Mouse (Mus musculus): ENCODE data around the gene Slc50a1. TPM values are rescaled to one million over a fixed set of nuclear protein-coding genes. Genes with fewer than 3 reads are reported as not detected.
A peak's percentile ranks its signal among the peaks of the same experiment; 100 is the strongest.

Slc50a1 gene
- total RNA-seq (2017): 58.3 to 94.6 TPM (median 67.9 TPM) in 3 replicates

DNA sequence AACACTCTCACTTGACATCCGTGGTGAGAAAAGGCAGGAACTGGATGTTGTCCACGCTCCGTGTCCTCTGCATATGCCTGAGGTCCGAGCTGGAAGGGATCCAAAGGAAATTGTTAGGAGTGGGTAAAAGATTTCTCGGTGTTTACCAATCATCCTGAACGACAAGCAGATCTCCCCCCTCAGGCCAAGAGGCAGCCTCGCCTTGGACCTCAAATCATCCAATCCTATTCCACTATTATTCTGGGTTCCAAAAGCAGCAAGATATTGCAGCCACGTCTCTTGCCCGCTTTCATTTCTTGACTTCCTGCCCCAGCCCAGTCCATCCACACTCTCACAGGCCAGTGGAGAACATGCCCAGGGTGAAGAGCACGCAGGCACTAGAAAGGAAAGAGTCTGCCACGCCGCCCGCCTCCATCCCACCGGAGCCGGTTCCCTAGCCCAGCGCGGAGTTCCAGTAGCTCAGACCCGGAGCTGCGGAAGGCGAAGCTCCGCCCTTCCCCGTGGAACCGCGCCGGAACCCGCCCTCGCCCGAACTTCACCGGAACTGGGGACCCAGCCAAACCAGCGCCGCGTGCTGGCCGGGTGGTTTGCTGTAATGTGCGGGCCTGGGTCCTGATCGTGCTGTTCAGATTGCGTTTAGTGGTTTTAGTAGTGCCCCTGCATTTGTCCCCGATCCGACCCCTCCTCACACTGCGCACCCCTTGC lies at the start of gene Slc50a1:
Gene Slc50a1 (minus strand): TSS at position 520 of the 705 bp plus-strand sequence.
- peak; percentile 65; the same call in 1 of the 2 replicates for ATAC-seq (replicated peaks; ENCODE audit: insufficient number of reproducible peaks, low FRiP score, low TSS enrichment, poor library complexity, severe bottlenecking)

GRCm38 (mm10) chr3:89319591-89320350 lies 49.4 kb upstream of the Slc50a1 start:
- no peak for ATAC-seq (replicated peaks; ENCODE audit: insufficient number of reproducible peaks, low FRiP score, low TSS enrichment, poor library complexity, severe bottlenecking)

GRCm38 (mm10) chr3:89318971-89319590 lies 48.7 kb upstream of the Slc50a1 start:
- no peak for ATAC-seq (replicated peaks; ENCODE audit: insufficient number of reproducible peaks, low FRiP score, low TSS enrichment, poor library complexity, severe bottlenecking)

DNA sequence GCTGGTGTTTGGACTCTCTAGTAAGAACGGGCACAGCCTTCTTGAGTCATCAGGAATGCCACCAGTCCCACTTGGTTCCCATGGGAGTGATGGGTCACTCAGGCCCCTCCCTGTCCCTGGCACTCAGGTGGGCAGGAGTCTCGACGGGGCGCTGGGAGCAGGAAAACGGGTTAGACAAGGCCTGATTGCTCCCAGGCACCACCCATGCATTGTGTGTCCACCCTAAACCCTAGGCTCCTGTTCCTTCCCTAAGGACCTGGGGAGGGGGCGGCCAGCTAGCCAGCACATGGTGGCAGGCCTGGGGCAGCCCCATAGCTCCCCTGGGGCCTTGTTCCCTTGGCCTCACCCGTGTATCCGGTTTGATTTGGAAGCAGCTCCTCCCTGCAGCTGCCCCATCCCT lies 47.9 kb upstream of the Slc50a1 start:
- no peak for ATAC-seq (replicated peaks; ENCODE audit: insufficient number of reproducible peaks, low FRiP score, low TSS enrichment, poor library complexity, severe bottlenecking)

GRCm38 (mm10) chr3:89317246-89317645 lies 46.9 kb upstream of the Slc50a1 start:
- ATAC-seq (replicated peaks; ENCODE audit: insufficient number of reproducible peaks, low FRiP score, low TSS enrichment, poor library complexity, severe bottlenecking): no peak

- peak; percentile 58; the same call in 1 of the 2 replicates for ATAC-seq (replicated peaks; ENCODE audit: insufficient number of reproducible peaks, low FRiP score, low TSS enrichment, poor library complexity, severe bottlenecking)
Observed at GRCm38 (mm10) chr3:89316833-89317232, 46.5 kb upstream of the Slc50a1 start.

GRCm38 (mm10) chr3:89315930-89316831 lies 45.8 kb upstream of the Slc50a1 start:
- ATAC-seq (replicated peaks; ENCODE audit: insufficient number of reproducible peaks, low FRiP score, low TSS enrichment, poor library complexity, severe bottlenecking): no peak

- ATAC-seq (replicated peaks; ENCODE audit: insufficient number of reproducible peaks, low FRiP score, low TSS enrichment, poor library complexity, severe bottlenecking): 0 out of 2 replicates have a peak, but pooled peaks have one; percentile 36
Observed at GRCm38 (mm10) chr3:89315195-89315929, 45.0 kb upstream of the Slc50a1 start.

GRCm38 (mm10) chr3:89314791-89315190 lies 44.4 kb upstream of the Slc50a1 start:
- no peak for ATAC-seq (replicated peaks; ENCODE audit: insufficient number of reproducible peaks, low FRiP score, low TSS enrichment, poor library complexity, severe bottlenecking)

DNA sequence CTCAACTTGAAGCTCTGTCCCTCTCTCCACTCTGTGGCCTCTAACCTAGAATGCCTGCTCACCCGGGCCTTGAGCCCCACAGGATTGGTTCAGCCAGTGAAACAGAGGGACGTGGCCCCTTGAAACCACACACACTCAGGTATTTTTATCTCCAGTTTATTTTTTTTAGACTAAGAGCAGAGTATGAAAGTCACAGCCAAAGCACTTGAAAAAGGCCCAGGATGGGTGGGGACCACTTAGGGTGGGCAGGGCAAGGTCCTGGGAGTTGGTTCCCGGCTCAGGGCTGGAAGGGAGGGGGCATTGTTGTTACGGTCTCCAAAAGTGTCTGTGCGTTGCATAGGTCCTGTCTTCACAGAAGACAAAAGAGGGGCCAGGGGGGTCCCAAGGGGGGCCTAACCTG lies 44.0 kb upstream of the Slc50a1 start:
- no peak for ATAC-seq (replicated peaks; ENCODE audit: insufficient number of reproducible peaks, low FRiP score, low TSS enrichment, poor library complexity, severe bottlenecking)

- ATAC-seq (replicated peaks; ENCODE audit: insufficient number of reproducible peaks, low FRiP score, low TSS enrichment, poor library complexity, severe bottlenecking): peak; percentile 94
Observed at GRCm38 (mm10) chr3:89308089-89308488, 37.7 kb upstream of the Slc50a1 start.

DNA sequence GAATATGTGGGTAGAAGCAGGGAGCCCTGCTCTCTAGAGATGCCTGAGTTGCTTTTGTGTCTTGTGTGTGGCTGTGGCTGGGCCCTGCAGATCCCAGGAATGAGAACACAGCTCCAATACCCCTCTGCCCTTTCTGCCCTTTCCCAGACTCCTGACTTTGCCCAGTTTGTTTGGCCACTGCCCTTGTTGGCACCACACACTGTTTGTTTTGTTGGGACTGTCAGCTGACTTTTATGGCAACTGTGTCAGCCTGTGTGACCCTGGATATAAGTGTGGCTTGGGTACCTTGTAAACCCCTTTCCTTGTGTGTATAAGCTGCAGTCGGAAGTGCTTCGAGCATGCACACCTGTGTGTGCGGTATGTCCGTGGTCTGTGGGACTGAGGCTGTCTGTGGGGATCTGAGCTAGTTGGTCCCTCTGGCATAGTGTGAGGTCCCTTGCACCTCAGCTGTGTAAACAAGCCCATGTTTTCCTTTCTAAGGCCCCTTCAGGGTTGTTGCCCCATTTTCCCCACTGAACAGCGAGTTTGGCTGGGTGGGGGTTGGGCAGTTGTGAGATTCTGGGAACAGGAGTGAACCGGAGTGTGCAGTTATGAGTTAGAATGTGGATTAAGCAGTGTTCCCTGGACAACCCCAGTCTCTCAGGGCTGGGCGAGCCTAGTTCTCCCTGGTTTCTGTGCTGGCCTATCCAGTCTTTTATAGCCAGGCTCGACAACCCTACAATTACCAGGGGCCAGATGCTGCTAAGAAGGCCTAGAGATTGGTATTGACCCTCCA lies 35.4 kb upstream of the Slc50a1 start:
- ATAC-seq (replicated peaks; ENCODE audit: insufficient number of reproducible peaks, low FRiP score, low TSS enrichment, poor library complexity, severe bottlenecking): no peak

GRCm38 (mm10) chr3:89305105-89305504 lies 34.7 kb upstream of the Slc50a1 start:
- no peak for ATAC-seq (replicated peaks; ENCODE audit: insufficient number of reproducible peaks, low FRiP score, low TSS enrichment, poor library complexity, severe bottlenecking)

- no peak for ATAC-seq (replicated peaks; ENCODE audit: insufficient number of reproducible peaks, low FRiP score, low TSS enrichment, poor library complexity, severe bottlenecking)
Observed at GRCm38 (mm10) chr3:89304440-89304839, 34.1 kb upstream of the Slc50a1 start.

- ATAC-seq (replicated peaks; ENCODE audit: insufficient number of reproducible peaks, low FRiP score, low TSS enrichment, poor library complexity, severe bottlenecking): no peak
Observed at GRCm38 (mm10) chr3:89300514-89300913, 30.1 kb upstream of the Slc50a1 start.

GRCm38 (mm10) chr3:89300071-89300470 lies 29.7 kb upstream of the Slc50a1 start:
- no peak for ATAC-seq (replicated peaks; ENCODE audit: insufficient number of reproducible peaks, low FRiP score, low TSS enrichment, poor library complexity, severe bottlenecking)

DNA sequence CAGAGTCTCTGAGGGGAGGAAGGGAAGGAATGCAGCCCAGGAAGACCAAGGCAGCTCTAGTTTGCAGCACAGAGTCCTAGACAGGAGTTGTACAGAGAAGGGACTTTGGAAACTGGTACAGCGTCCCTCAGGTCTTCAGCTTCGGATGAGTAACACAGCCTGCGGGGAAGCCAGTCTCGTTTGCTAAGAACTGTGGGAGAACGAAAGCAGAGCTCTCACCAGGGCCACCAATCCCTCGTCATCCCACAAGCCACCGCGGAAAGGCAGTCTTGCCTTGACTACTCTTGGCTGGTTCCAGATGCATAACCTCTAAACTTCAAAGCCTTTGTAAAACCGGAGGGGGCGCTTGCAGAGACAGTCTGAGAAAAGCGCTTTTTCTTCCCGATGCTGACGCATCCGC lies 29.1 kb upstream of the Slc50a1 start:
- 0 out of 2 replicates have a peak, but pooled peaks have one; percentile 34 for ATAC-seq (replicated peaks; ENCODE audit: insufficient number of reproducible peaks, low FRiP score, low TSS enrichment, poor library complexity, severe bottlenecking)
